Mouse (Mus musculus) testis, adult 2 months (tissue): ENCODE measurements around the gene Ifit1. TPM values are rescaled to one million over a fixed set of nuclear protein-coding genes. Genes with fewer than 3 reads are reported as not detected.
"Not testable (repeated sequence)": the region's sequence is repeated elsewhere in the genome, so short reads cannot be mapped to it uniquely, and the experiment has no call there.

ENCODE experiments used
- H3K27ac ChIP-seq: fragments of 200-500 bp; 2 replicates; pipeline ENCODE4 v1.5.1; 2012; ENCODE audit warnings: low read depth, low read length; ENCODE audit not compliant: control insufficient read depth, insufficient read depth
- H3K27me3 ChIP-seq: fragments of 200-500 bp; 2 replicates; pipeline ENCODE4 v1.6.1; 2012; ENCODE audit warnings: mild to moderate bottlenecking, low read length, moderate library complexity; ENCODE audit not compliant: control insufficient read depth, insufficient read depth
- H3K36me3 ChIP-seq: fragments of 200-500 bp; 2 replicates; pipeline ENCODE4 v1.6.1; 2012; ENCODE audit warnings: mild to moderate bottlenecking, low read length; ENCODE audit not compliant: control insufficient read depth, insufficient read depth
- H3K4me1 ChIP-seq: fragments of 200-500 bp; 2 replicates; pipeline ENCODE4 v1.6.1; 2012; ENCODE audit warnings: low read length; ENCODE audit not compliant: control insufficient read depth, insufficient read depth
- H3K4me3 ChIP-seq: fragments of 200-500 bp; 2 replicates; pipeline ENCODE4 v1.5.1; 2012; ENCODE audit warnings: low read depth, mild to moderate bottlenecking, low read length, moderate library complexity, mixed read lengths; ENCODE audit not compliant: control insufficient read depth
- CTCF ChIP-seq: fragments of 200-500 bp; IDR thresholded peaks from 2 replicates; pipeline ENCODE4 v1.5.1; 2012; ENCODE audit warnings: low read depth, mild to moderate bottlenecking, inconsistent platforms, low read length, moderate library complexity; ENCODE audit not compliant: control insufficient read depth, insufficient read depth, insufficient replicate concordance
- POLR2A ChIP-seq: fragments of 200-500 bp; IDR thresholded peaks from 2 replicates; pipeline ENCODE4 v1.6.1; 2012; ENCODE audit warnings: low read depth, mild to moderate bottlenecking, inconsistent platforms, low read length, moderate library complexity; ENCODE audit not compliant: control insufficient read depth
- polyA plus RNA-seq: library from polyadenylated mRNA; depleted of rRNA; stranded (reverse); fragments of >200 nt; gene quantifications from 2 replicates; pipeline ENCODE4 v1.2.3, GENCODE M21; 2012

Ifit1 gene
- polyA plus RNA-seq, 1 experiment, result 0.15 TPM

DNA sequence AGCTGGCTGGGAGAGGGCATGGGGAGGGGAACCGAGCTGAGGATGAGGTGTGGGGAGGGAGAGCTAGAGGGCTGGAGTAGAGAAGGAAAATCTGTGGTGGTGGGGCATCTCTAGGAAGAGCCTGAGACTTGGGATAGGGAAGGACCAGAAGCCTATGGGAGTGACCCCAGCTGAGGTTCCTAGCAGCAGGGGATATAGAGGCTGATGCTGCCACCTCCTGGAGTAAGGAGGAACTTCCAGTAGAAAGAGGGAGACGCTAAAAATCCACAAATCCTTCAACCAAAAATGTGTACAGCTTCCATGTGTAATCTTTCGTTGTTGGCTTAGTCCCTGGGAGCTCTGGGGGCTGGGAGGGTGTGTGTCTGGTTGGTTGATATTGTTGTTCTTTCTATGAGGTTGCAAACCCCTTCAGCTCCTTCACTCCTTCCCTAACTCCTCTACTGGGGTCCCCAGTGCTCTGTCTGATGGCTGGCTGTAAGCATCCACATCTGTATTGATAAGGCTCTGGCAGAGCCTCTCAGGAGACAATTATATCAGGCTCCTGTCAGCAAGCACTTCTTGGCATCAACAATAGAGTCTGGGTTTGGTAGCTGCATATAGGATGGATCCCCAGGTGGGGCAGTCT is 3.6 kb upstream of the Ifit1 start:
- Histone ChIP-seq H3K36me3 (no peaks in the 10 kb centered on the region), H3K4me1 (no peaks in the 10 kb centered on the region), H3K27me3 (no peaks in the 10 kb centered on the region), H3K27ac (no peak overlapping the region), H3K4me3 (no peak overlapping the region)
- no peak for TF ChIP-seq POLR2A
- peak; percentile 41; the same call in 1 of the 2 replicates for TF ChIP-seq CTCF

DNA sequence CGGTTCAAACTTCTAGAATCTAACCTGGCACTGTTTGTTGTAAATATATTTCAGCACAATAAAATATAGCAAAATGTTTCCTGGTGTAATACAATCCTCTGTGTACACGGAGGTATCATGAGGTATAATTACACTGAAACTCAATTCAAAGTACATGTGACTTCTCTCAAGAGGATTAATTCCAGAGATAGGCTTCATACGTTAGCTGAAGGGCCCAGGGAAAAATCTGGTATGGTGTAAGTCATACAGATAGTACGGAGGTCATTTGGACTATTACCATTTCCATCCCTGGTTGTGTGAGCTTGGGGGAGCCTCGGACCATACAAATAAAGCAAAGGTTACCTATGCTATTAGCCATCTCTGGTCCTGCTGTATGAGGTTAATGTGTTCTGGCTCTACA is 1.9 kb downstream of the Ifit1 start:
- H3K4me3 ChIP-seq, result no peak overlapping the region
- H3K4me1 ChIP-seq, result no peaks in the 10 kb centered on the region
- no peaks in the 10 kb centered on the region for H3K27me3 ChIP-seq
- H3K36me3 ChIP-seq, result no peaks in the 10 kb centered on the region
- no peak overlapping the region for H3K27ac ChIP-seq
- TF ChIP-seq CTCF (no peak), POLR2A (no peak)

DNA sequence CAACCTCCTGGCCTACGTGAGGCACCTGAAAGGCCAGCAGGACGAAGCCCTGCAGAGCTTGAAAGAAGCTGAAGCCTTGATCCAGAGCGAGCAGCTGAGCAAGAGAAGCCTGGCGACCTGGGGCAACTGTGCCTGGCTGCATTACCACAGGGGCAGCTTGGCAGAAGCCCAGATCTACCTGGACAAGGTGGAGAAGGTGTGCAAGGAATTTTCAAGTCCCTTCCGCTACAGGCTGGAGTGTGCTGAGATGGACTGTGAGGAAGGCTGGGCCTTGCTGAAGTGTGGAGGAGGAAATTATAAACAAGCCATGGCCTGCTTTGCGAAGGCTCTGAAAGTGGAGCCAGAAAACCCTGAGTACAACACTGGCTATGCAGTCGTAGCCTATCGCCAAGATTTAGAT is 7.0 kb downstream of the Ifit1 start:
- not testable (repeated sequence) for H3K4me3 ChIP-seq, H3K36me3 ChIP-seq, H3K27me3 ChIP-seq

GRCm38 (mm10) chr19:34650276-34650675 is 9.6 kb downstream of the Ifit1 start:
- H3K36me3 ChIP-seq, result no peaks in the 10 kb centered on the region
- TF ChIP-seq CTCF (no peak), POLR2A (no peak)
- H3K27me3 ChIP-seq, result no peaks in the 10 kb centered on the region
- no peaks in the 10 kb centered on the region for H3K4me1 ChIP-seq
- H3K27ac ChIP-seq, result no peak overlapping the region
- no peak overlapping the region for H3K4me3 ChIP-seq

More for the DNA sequence above, 7.0 kb downstream of the Ifit1 start:
- not testable (repeated sequence) for H3K4me1 ChIP-seq, H3K27ac ChIP-seq

DNA sequence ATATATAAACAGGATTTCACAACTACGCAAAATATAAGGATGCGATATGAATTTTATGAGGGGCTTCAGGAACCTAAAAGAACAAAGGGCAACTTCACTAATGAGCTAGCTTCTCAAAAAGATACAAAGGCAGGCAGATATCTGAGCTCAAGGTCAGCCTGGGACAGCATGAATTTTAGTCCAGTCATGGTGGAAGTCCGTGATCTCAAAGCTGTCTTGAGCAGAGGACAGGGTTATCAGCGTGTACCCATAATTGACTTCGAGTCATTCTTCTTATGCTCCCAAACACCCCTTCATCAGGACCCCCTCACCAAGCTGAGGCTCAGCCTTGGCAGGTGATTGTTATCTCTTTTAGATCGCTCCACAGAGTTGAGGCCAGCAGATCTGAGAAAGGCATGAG is 10.3 kb downstream of the Ifit1 start:
- Histone ChIP-seq H3K4me1 (no peaks in the 10 kb centered on the region), H3K27ac (no peak overlapping the region), H3K27me3 (no peaks in the 10 kb centered on the region), H3K4me3 (no peak overlapping the region), H3K36me3 (no peaks in the 10 kb centered on the region)
- no peak for TF ChIP-seq CTCF
- TF ChIP-seq POLR2A, result no peak

- no peaks in the 10 kb centered on the region for H3K27me3 ChIP-seq
- no peak overlapping the region for H3K27ac ChIP-seq
- no peak overlapping the region for H3K4me3 ChIP-seq
- H3K36me3 ChIP-seq, result no peaks in the 10 kb centered on the region
- H3K4me1 ChIP-seq, result no peaks in the 10 kb centered on the region
- TF ChIP-seq CTCF, result no peak
These were observed 14.6 kb downstream of the Ifit1 start for GRCm38 (mm10) chr19:34655227-34655805.

DNA sequence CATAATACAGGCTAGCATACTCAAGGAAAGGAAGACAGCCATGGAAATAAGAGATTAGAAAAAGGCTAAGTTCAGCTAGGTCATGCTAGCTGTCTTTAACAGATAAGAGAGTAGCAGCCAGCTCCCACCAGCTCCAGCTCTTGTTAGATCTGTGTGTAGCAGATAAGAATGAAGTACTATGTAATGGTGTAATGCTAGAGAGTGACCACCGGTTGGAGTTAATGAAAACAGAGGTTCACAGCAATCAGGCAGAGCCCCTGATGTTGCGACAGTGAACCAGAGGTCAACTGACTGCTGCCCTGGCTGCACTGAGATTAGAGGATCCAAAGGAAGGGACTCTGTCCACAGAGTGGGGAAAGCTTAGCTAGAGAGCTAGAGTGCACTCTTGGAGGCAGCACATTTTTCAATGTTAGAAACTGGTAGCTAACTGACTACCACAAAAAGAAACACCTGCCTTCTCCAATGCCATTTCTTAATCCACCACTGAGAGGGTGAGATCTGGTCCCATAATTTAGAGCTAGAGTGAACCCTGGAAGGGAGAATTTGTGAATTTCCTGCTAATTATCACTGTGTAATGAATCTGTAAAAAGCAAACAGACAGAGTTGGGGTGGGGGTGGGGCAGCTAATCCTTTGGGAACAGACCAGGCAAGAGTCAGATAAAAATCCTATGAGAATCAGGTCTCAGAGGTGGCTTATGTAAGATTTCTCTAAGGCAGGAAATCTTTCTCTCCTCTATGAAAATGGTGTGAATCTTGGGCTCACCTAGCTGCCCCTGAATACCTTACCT is 16.0 kb downstream of the Ifit1 start:
- no peaks in the 10 kb centered on the region for H3K36me3 ChIP-seq
- no peak for TF ChIP-seq POLR2A
- no peak for TF ChIP-seq CTCF
- no peak overlapping the region for H3K27ac ChIP-seq
- H3K4me1 ChIP-seq, result no peaks in the 10 kb centered on the region
- H3K27me3 ChIP-seq, result no peaks in the 10 kb centered on the region
- no peak overlapping the region for H3K4me3 ChIP-seq
